Mouse (Mus musculus) megakaryocyte, adult 5-6 weeks (primary cell): ENCODE results near the gene Grik3. TPM values are rescaled to one million over a fixed set of nuclear protein-coding genes. Genes with fewer than 3 reads are reported as not detected.

ENCODE experiments used
- ATAC-seq: 2 replicates; pipeline ENCODE4 v1.8.0; 2016; ENCODE audit warnings: mild to moderate bottlenecking, inconsistent platforms; ENCODE audit not compliant: poor library complexity, severe bottlenecking
- total RNA-seq, 2 experiments: library from RNA; stranded (forward) in 1 of 2; stranded (reverse) in 1 of 2; fragments of 153-499, 151-499 nt in 1 of 2; fragments of 221-1000, 200-1000 nt in 1 of 2; gene quantifications; 2 replicates each; pipeline versions ENCODE4 v1.2.3 to v1.2.4; 2015 to 2017

Gene Grik3
- total RNA-seq, 2 experiments from 2014 or later: not detected

- ATAC-seq: no peak
Measured at GRCm38 (mm10) chr4:125636616-125637304, 146.3 kb downstream of the Grik3 start.

- no peak for ATAC-seq
Measured at GRCm38 (mm10) chr4:125637364-125637763, 146.9 kb downstream of the Grik3 start.

GRCm38 (mm10) chr4:125640520-125640919 lies 150.0 kb downstream of the Grik3 start:
- ATAC-seq: no peak

- ATAC-seq: no peak
Measured at GRCm38 (mm10) chr4:125640921-125641663, 150.6 kb downstream of the Grik3 start.

GRCm38 (mm10) chr4:125644581-125645568 lies 154.4 kb downstream of the Grik3 start:
- no peak for ATAC-seq

- no peak for ATAC-seq
Measured at GRCm38 (mm10) chr4:125651676-125652246, 161.3 kb downstream of the Grik3 start.

- no peak for ATAC-seq
Measured at GRCm38 (mm10) chr4:125656031-125656430, 165.5 kb downstream of the Grik3 start.

GRCm38 (mm10) chr4:125658376-125658775 lies 167.9 kb downstream of the Grik3 start:
- no peak for ATAC-seq

- ATAC-seq: no peak
Measured at GRCm38 (mm10) chr4:125661982-125662381, 171.5 kb downstream of the Grik3 start.

GRCm38 (mm10) chr4:125663262-125663661 lies 172.8 kb downstream of the Grik3 start:
- no peak for ATAC-seq

- ATAC-seq: no peak
Measured at GRCm38 (mm10) chr4:125665955-125666354, 175.5 kb downstream of the Grik3 start.

- no peak for ATAC-seq
Measured at GRCm38 (mm10) chr4:125682007-125682406, 191.5 kb downstream of the Grik3 start.

- no peak for ATAC-seq
Measured at GRCm38 (mm10) chr4:125687078-125687477, 196.6 kb downstream of the Grik3 start.

GRCm38 (mm10) chr4:125695431-125695830 lies 204.9 kb downstream of the Grik3 start:
- no peak for ATAC-seq

GRCm38 (mm10) chr4:125696182-125696939 lies 205.9 kb downstream of the Grik3 start:
- no peak for ATAC-seq

- ATAC-seq: no peak
Measured at GRCm38 (mm10) chr4:125697626-125698025, 207.1 kb downstream of the Grik3 start.

GRCm38 (mm10) chr4:125699056-125699455 lies 208.6 kb downstream of the Grik3 start:
- ATAC-seq: no peak

GRCm38 (mm10) chr4:125700331-125700730 lies 209.8 kb downstream of the Grik3 start:
- ATAC-seq: no peak

- ATAC-seq: no peak
Measured at GRCm38 (mm10) chr4:125702607-125703309, 212.3 kb downstream of the Grik3 start.
